Mouse (Mus musculus): ENCODE measurements around the gene Gga1.
"Not testable (repeated sequence)": the region's sequence is repeated elsewhere in the genome, so short reads cannot be mapped to it uniquely, and the experiment has no call there.

DNA sequence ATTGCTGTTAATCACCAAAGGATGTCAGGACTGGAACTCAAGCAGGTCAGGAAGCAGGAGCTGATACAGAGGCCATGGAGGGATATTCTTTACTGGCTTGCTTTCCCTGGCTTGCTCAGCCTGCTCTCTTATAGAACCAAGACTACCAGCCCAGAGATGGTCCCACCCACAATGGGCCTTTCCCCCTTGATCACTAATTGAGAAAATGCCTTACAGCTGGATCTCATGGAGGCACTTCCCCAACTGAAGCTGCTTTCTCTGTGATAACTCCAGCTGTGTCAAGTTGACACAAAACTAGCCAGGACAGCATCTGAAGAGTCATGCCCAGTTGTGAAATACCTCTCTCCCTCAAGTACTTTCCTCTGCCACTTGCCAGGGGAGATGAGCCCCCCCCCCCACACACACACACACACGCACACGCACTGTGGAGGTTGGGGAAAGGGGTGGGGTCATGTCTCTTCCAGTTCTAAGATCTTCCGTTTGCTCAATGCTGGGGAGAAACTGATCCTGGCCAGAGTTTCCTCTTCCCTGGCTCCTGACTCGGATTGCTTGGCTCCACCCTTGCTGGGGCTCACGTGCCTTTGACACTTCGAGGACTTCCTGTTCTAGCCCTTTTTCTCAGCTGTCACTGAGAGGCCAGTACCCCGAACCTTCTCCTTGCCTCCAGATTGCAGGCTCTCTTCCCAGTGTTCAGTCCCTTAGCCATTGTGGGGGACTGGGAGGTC, 2.0 kb downstream of the Gga1 start:
- TF ChIP-seq CTCF, EP300 (IDR thresholded peaks at IDR 0.05; ENCODE audit: low read depth): not testable (repeated sequence)
